Mouse (Mus musculus) lung, postnatal 4 days (tissue): ENCODE measurements around the gene Tmem130.

Experiments used
- DNase-seq, 2 experiments: peaks; one replicate each; pipeline ENCODE4 v3.0.0; 2021

Tmem130 gene

GRCm38 (mm10) chr5:144729216-144729615 lies 32.4 kb downstream of the Tmem130 start:
- DNase-seq, result no peak

- no peak for DNase-seq
Observed at GRCm38 (mm10) chr5:144728237-144728636, 33.4 kb downstream of the Tmem130 start.

GRCm38 (mm10) chr5:144727119-144727518 lies 34.5 kb downstream of the Tmem130 start:
- peak; percentile 48 to 67 for DNase-seq

DNA sequence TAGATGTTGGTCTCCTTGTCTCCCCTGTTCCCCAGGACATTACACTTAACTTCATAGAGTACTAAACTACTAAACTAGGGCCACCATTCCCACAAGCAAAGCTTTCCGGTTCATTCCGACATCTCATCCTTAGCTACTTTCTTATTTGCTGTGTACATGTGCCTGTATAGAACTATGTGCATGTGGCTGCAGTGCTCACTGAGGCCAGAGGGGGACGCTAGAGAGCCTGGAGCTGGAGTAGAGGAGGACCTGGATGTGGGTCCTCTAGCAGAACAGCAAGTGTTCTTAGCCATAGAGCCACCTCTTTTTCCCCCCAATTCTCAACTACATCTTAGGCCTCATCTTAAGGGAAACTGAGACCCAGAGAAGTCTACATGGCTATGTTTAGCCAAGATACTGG lies 36.1 kb downstream of the Tmem130 start:
- DNase-seq, result no peak

DNA sequence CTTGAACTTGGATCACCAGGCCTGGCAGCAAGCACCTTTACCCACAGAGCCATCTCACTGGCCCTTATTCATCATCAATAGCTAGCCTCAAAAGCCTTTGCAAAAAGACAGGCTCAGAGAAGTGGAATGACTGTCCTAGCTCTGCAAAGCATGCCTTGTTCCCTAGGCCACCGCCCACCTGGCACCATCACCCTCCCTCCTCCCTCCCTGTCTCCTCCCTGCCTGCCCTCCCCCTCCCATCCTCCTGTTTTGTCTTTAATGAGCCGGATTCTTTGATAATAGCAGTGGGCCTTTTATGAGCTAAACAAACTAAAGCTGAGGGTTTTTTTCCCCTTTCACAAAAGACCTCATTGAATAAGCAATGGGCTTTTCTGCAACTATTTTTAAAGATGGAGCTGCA lies 36.7 kb downstream of the Tmem130 start:
- no peak for DNase-seq

DNA sequence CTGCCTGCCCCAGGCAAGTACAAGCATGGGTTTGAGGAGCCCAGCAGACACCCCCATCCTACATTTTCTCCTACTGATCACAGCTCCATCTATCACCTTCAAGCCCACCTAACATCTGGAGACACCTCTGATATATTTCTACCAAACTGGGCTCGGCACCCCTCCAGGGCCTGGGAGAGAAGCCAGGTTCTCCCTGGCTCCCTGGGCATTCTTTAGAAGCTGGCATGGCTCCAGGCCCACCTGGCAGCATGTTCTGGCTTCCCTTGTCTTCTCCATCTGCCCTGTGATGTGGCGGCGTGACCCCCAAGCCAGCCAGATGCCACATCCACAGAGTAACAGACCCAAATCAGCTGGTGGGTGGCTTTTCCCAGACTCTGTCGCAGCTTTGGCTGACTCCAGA lies 41.3 kb downstream of the Tmem130 start:
- no peak for DNase-seq

- DNase-seq, result no peak
Observed at GRCm38 (mm10) chr5:144719781-144720180, 41.8 kb downstream of the Tmem130 start.

DNA sequence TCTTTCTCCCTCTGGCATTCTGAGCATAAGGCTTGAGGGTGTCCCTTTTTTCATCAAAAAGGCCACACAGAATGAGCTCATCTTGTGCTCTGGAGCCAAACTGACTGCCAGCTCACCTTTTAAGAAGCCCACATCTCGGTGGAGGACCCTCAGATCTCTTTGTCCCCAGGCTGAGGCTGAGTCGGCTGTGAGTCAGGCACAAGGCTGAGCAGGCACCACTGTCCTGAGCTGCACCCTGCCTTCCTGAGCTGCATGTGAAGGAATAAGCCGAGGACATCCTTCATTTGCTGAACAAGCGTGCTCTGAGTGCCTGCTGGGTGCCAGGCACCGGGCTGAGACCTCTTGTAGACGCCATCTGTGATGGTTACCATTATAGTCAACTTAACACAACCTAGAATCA lies 44.4 kb downstream of the Tmem130 start:
- DNase-seq, result no peak

- no peak for DNase-seq
Observed at GRCm38 (mm10) chr5:144713371-144713770, 48.2 kb downstream of the Tmem130 start.

DNA sequence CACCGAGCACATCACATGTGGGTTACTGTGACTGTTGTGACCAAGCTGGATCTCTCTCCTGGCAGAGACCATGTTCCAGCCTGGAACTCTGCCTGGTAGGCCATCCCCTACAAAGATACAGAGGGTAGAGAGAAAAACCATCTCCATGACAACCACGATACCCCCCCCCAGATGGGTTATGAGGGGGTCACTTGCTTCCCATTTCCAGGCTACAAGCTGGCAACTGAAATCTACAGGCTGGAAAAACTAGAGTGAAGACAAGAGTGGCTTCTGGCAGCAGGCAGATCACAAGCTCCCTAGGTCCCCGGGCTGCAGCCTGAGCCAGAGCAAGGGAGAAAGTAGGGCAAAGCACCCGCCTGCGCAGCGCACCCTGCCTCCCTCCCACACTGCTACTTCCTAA lies 54.0 kb downstream of the Tmem130 start:
- DNase-seq, result no peak

GRCm38 (mm10) chr5:144703464-144704368 lies 57.9 kb downstream of the Tmem130 start:
- DNase-seq, result no peak

GRCm38 (mm10) chr5:144695289-144696060 lies 66.1 kb downstream of the Tmem130 start:
- DNase-seq, result no peak

DNA sequence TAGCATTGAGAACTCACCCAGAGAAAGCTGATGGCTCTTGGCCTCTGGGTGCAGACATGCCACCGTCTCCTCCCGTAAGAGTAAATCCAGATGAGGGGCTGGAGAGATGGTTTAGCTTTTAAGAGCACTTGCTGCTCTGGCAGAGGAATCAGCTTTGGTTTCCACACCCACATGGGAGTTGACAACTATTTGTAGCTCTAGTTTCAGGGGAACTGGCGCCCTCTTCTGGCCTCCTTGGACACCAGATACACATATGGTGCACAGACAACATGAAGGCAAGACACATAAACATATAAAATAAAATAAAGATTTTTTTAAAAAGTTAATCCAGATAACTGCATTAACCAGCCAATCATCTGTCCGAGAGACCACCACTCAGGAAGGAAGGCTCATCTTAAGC lies 67.5 kb downstream of the Tmem130 start:
- no peak for DNase-seq

- DNase-seq, result no peak
Observed at GRCm38 (mm10) chr5:144691421-144691820, 70.2 kb downstream of the Tmem130 start.

GRCm38 (mm10) chr5:144688371-144688770 lies 73.2 kb downstream of the Tmem130 start:
- no peak for DNase-seq
